Mouse (Mus musculus) neural tube, embryonic 14.5 days (tissue): ENCODE measurements around the gene Nfatc2. TPM values are rescaled to one million over a fixed set of nuclear protein-coding genes. Genes with fewer than 3 reads are reported as not detected.

Source experiments
- ATAC-seq: fragments of 200-750 bp; cut with Nextera tagmentation; 2 replicates; pipeline ENCODE4 v1.8.0; 2017; ENCODE audit warnings: low read depth, mild to moderate bottlenecking, moderate TSS enrichment, moderate library complexity
- H3K27ac ChIP-seq: fragments of 300-500 bp; sonication (generic); 2 replicates; pipeline ENCODE4 v1.5.1; 2014; ENCODE audit warnings: low read depth, mild to moderate bottlenecking, control low read depth, low read length, moderate library complexity, mixed read lengths
- H3K27me3 ChIP-seq: fragments of 300-500 bp; sonication (generic); 2 replicates; pipeline ENCODE4 v1.6.1; 2014; ENCODE audit warnings: low read length; ENCODE audit not compliant: control insufficient read depth, insufficient read depth
- H3K36me3 ChIP-seq: fragments of 300-500 bp; sonication (generic); 2 replicates; pipeline ENCODE4 v1.6.1; 2014; ENCODE audit warnings: low read length, mixed read lengths; ENCODE audit not compliant: control insufficient read depth, insufficient read depth
- H3K4me1 ChIP-seq: fragments of 300-500 bp; sonication (generic); 2 replicates; pipeline ENCODE4 v1.6.1; 2014; ENCODE audit warnings: low read length; ENCODE audit not compliant: control insufficient read depth, insufficient read depth
- H3K4me2 ChIP-seq: fragments of 300-500 bp; sonication (generic); 2 replicates; pipeline ENCODE4 v1.6.1; 2014; ENCODE audit warnings: mild to moderate bottlenecking, low read depth, low read length, control low read depth
- H3K4me3 ChIP-seq: fragments of 300-500 bp; sonication (generic); 2 replicates; pipeline ENCODE4 v1.5.1; 2014; ENCODE audit warnings: low read depth, low read length, control low read depth, mixed read lengths
- H3K9ac ChIP-seq: fragments of 300-500 bp; sonication (generic); replicated peaks from 2 replicates; pipeline ENCODE4 v1.6.1; 2014; ENCODE audit warnings: low read depth, mild to moderate bottlenecking, control low read depth, low read length, mixed read lengths
- H3K9me3 ChIP-seq: fragments of 300-500 bp; sonication (generic); 2 replicates; pipeline ENCODE4 v1.6.1; 2016; ENCODE audit warnings: low read length; ENCODE audit not compliant: control insufficient read depth
- WGBS: fragments of 180-500 bp; shearing (Covaris S2); extraction: QIAGEN DNeasy Blood & Tissue Kit; methylation state at CpG from one replicate; pipeline ENCODE4 v1.1.7; 2014; 5-methylcytosine and 5-hydroxymethylcytosine counted together
- polyA plus RNA-seq: library from polyadenylated mRNA; unstranded; fragments of >200 nt; fragmentation: Nextera tagmentation; extraction: Ambion mirVana; gene quantifications from 2 replicates; pipeline ENCODE4 v1.2.1, GENCODE M21; 2014

Nfatc2 gene
- polyA plus RNA-seq, 1 experiment from 2014 or later: 4.0 TPM

- Histone ChIP-seq H3K27me3 (no peaks in the 10 kb centered on the region), H3K4me1 (no peaks in the 10 kb centered on the region), H3K36me3 (no peaks in the 10 kb centered on the region), H3K9ac (no peak overlapping the region), H3K4me2 (no peak overlapping the region), H3K27ac (no peak overlapping the region), H3K4me3 (no peak overlapping the region), H3K9me3 (no peaks in the 10 kb centered on the region)
- no peak for ATAC-seq
- WGBS: 80% methylated on average over 8 of the region's 8 CpGs
Measured at GRCm38 (mm10) chr2:168519589-168519988, 81.9 kb downstream of the Nfatc2 start.

- Histone ChIP-seq H3K27me3 (no peaks in the 10 kb centered on the region), H3K9me3 (no peaks in the 10 kb centered on the region), H3K9ac (no peak overlapping the region), H3K4me2 (no peak overlapping the region), H3K4me1 (no peaks in the 10 kb centered on the region), H3K4me3 (no peak overlapping the region), H3K27ac (no peak overlapping the region), H3K36me3 (no peaks in the 10 kb centered on the region)
- ATAC-seq: no peak
- 80% methylated on average over 15 of the region's 15 CpGs for WGBS
Measured at GRCm38 (mm10) chr2:168518256-168518659, 83.2 kb downstream of the Nfatc2 start.

GRCm38 (mm10) chr2:168517774-168518173 is 83.7 kb downstream of the Nfatc2 start:
- Histone ChIP-seq H3K9me3 (no peaks in the 10 kb centered on the region), H3K4me2 (no peak overlapping the region), H3K27me3 (no peaks in the 10 kb centered on the region), H3K4me3 (no peak overlapping the region), H3K4me1 (no peaks in the 10 kb centered on the region), H3K36me3 (no peaks in the 10 kb centered on the region), H3K27ac (no peak overlapping the region), H3K9ac (no peak overlapping the region)
- ATAC-seq: no peak
- WGBS: 88% methylated on average over 7 of the region's 7 CpGs

GRCm38 (mm10) chr2:168516717-168517116 is 84.7 kb downstream of the Nfatc2 start:
- Histone ChIP-seq H3K27me3 (no peaks in the 10 kb centered on the region), H3K27ac (no peak overlapping the region), H3K4me3 (no peak overlapping the region), H3K9ac (no peak overlapping the region), H3K4me1 (no peaks in the 10 kb centered on the region), H3K36me3 (no peaks in the 10 kb centered on the region), H3K9me3 (no peaks in the 10 kb centered on the region), H3K4me2 (no peak overlapping the region)
- ATAC-seq: no peak
- 80% methylated on average over 7 of the region's 7 CpGs for WGBS

- no peaks in the 10 kb centered on the region for H3K9me3 ChIP-seq
- H3K4me1 ChIP-seq: no peaks in the 10 kb centered on the region
- no peak overlapping the region for H3K27ac ChIP-seq
- no peak for ATAC-seq
- H3K4me3 ChIP-seq: no peak overlapping the region
- no peaks in the 10 kb centered on the region for H3K27me3 ChIP-seq
- H3K4me2 ChIP-seq: no peak overlapping the region
- WGBS: 83% methylated on average over 4 of the region's 4 CpGs
- H3K36me3 ChIP-seq: no peaks in the 10 kb centered on the region
- no peak overlapping the region for H3K9ac ChIP-seq
Measured at GRCm38 (mm10) chr2:168515466-168515865, 86.0 kb downstream of the Nfatc2 start.

GRCm38 (mm10) chr2:168514131-168514530 is 87.3 kb downstream of the Nfatc2 start:
- H3K9ac ChIP-seq: no peak overlapping the region
- 87% methylated on average over 5 of the region's 5 CpGs for WGBS
- ATAC-seq: no peak
- H3K9me3 ChIP-seq: no peaks in the 10 kb centered on the region
- H3K27me3 ChIP-seq: no peaks in the 10 kb centered on the region
- H3K4me3 ChIP-seq: no peak overlapping the region
- H3K27ac ChIP-seq: no peak overlapping the region
- no peak overlapping the region for H3K4me2 ChIP-seq
- no peaks in the 10 kb centered on the region for H3K4me1 ChIP-seq
- no peaks in the 10 kb centered on the region for H3K36me3 ChIP-seq

- H3K9me3 ChIP-seq: no peaks in the 10 kb centered on the region
- H3K4me3 ChIP-seq: no peak overlapping the region
- ATAC-seq: no peak
- no peaks in the 10 kb centered on the region for H3K4me1 ChIP-seq
- no peaks in the 10 kb centered on the region for H3K36me3 ChIP-seq
- no peak overlapping the region for H3K9ac ChIP-seq
- H3K27me3 ChIP-seq: no peaks in the 10 kb centered on the region
- H3K27ac ChIP-seq: no peak overlapping the region
- no peak overlapping the region for H3K4me2 ChIP-seq
Measured at GRCm38 (mm10) chr2:168511529-168511928, 89.9 kb downstream of the Nfatc2 start.

GRCm38 (mm10) chr2:168508469-168509198 is 92.8 kb downstream of the Nfatc2 start:
- H3K27ac ChIP-seq: no peak overlapping the region
- no peaks in the 10 kb centered on the region for H3K9me3 ChIP-seq
- H3K4me3 ChIP-seq: no peak overlapping the region
- H3K27me3 ChIP-seq: no peaks in the 10 kb centered on the region
- ATAC-seq: no peak
- H3K4me1 ChIP-seq: no peaks in the 10 kb centered on the region
- H3K9ac ChIP-seq: no peak overlapping the region
- H3K36me3 ChIP-seq: no peaks in the 10 kb centered on the region
- 80% methylated on average over 13 of the region's 13 CpGs for WGBS
- no peak overlapping the region for H3K4me2 ChIP-seq

GRCm38 (mm10) chr2:168504431-168505182 is 96.8 kb downstream of the Nfatc2 start:
- no peak overlapping the region for H3K4me2 ChIP-seq
- no peaks in the 10 kb centered on the region for H3K9me3 ChIP-seq
- H3K4me3 ChIP-seq: no peak overlapping the region
- no peak for ATAC-seq
- H3K9ac ChIP-seq: no peak overlapping the region
- no peak overlapping the region for H3K27ac ChIP-seq
- H3K27me3 ChIP-seq: no peaks in the 10 kb centered on the region
- H3K4me1 ChIP-seq: no peaks in the 10 kb centered on the region
- no peaks in the 10 kb centered on the region for H3K36me3 ChIP-seq
- WGBS: 82% methylated on average over 27 of the region's 27 CpGs
